Mouse (Mus musculus): ENCODE results near the gene Stx7. TPM values are rescaled to one million over a fixed set of nuclear protein-coding genes. Genes with fewer than 3 reads are reported as not detected.

The Stx7 gene
- polyA plus RNA-seq, 1 experiment from 2014 or later, result 78.5 TPM

GRCm38 (mm10) chr10:24132273-24132672, 16.8 kb upstream of the Stx7 start:
- H3K4me3 ChIP-seq (ENCODE audit: low read depth, low read length), result no peak overlapping the region
- WGBS, result 5% methylated on average over 5 of the region's 5 CpGs
- no peaks in the 10 kb centered on the region for H3K9me3 ChIP-seq (ENCODE audit: control insufficient read depth, low read length)
- H3K27ac ChIP-seq (ENCODE audit: low read depth, low read length), result no peak overlapping the region
- no peaks in the 10 kb centered on the region for H3K36me3 ChIP-seq (ENCODE audit: control insufficient read depth, insufficient read depth, low read length)
- DNase-seq (ENCODE audit: low spot score) (no peak), ATAC-seq (replicated peaks; ENCODE audit: low FRiP score) (no peak; the same call in 1 of the 2 replicates)
- H3K27me3 ChIP-seq (ENCODE audit: control insufficient read depth, insufficient read depth, low read length), result no peaks in the 10 kb centered on the region
- H3K4me1 ChIP-seq (replicated peaks; ENCODE audit: control insufficient read depth, insufficient read depth, low read length), result no peaks in the 10 kb centered on the region; the same call in 1 of the 2 replicates
- H3K4me2 ChIP-seq (ENCODE audit: low read depth, low read length, severe bottlenecking), result no peak overlapping the region
- no peak overlapping the region for H3K9ac ChIP-seq (ENCODE audit: low read length)

- Histone ChIP-seq H3K4me3 (ENCODE audit: low read depth, low read length) (no peak overlapping the region), H3K27ac (ENCODE audit: low read depth, low read length) (no peak overlapping the region), H3K4me2 (ENCODE audit: low read depth, low read length, severe bottlenecking) (no peak overlapping the region), H3K9me3 (ENCODE audit: control insufficient read depth, low read length) (no peaks in the 10 kb centered on the region), H3K4me1 (replicated peaks; ENCODE audit: control insufficient read depth, insufficient read depth, low read length) (no peaks in the 10 kb centered on the region; the same call in 1 of the 2 replicates), H3K27me3 (ENCODE audit: control insufficient read depth, insufficient read depth, low read length) (no peaks in the 10 kb centered on the region), H3K36me3 (ENCODE audit: control insufficient read depth, insufficient read depth, low read length) (no peaks in the 10 kb centered on the region), H3K9ac (ENCODE audit: low read length) (no peak overlapping the region)
- 55% methylated on average over 2 of the region's 2 CpGs for WGBS
- DNase-seq (ENCODE audit: low spot score) (no peak), ATAC-seq (replicated peaks; ENCODE audit: low FRiP score) (no peak)
Measured at GRCm38 (mm10) chr10:24133132-24133531, 16.0 kb upstream of the Stx7 start.

DNA sequence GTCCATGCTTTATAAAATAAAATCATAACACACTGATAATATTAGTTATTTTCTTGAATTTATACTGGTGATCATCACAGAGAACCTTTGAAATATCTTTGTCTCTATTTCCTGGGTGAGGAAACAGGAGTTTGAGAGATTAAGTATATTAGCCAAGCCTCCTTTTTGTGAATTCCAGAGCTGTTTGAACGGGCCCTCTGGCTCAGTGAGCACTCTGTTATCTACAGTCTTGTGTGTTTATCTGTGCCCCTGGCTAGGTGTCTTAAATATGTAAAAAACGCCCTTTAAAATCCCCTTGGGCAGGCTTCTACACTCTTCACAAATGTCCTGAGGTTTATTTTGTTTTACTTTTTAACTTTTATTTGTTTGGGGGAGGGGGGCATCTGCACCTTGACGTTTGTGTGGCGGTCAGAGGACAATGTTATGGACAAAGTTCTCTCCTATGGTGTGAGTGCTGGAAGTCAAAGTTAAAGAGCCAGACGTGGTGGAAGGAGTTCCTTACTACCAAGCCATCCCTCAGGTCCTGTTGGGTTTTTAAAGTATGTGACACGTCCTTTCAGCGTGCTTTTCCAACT, 14.9 kb upstream of the Stx7 start:
- H3K36me3 ChIP-seq (ENCODE audit: control insufficient read depth, insufficient read depth, low read length), result no peaks in the 10 kb centered on the region
- H3K9ac ChIP-seq (ENCODE audit: low read length), result no peak overlapping the region
- WGBS, result 74% methylated on average over 7 of the region's 7 CpGs
- H3K27ac ChIP-seq (ENCODE audit: low read depth, low read length), result no peak overlapping the region
- DNase-seq (ENCODE audit: low spot score) (no peak), ATAC-seq (replicated peaks; ENCODE audit: low FRiP score) (no peak)
- H3K4me3 ChIP-seq (ENCODE audit: low read depth, low read length), result no peak overlapping the region
- H3K4me1 ChIP-seq (replicated peaks; ENCODE audit: control insufficient read depth, insufficient read depth, low read length), result no peaks in the 10 kb centered on the region; the same call in 1 of the 2 replicates
- H3K4me2 ChIP-seq (ENCODE audit: low read depth, low read length, severe bottlenecking), result no peak overlapping the region
- no peaks in the 10 kb centered on the region for H3K27me3 ChIP-seq (ENCODE audit: control insufficient read depth, insufficient read depth, low read length)
- no peaks in the 10 kb centered on the region for H3K9me3 ChIP-seq (ENCODE audit: control insufficient read depth, low read length)

- Histone ChIP-seq H3K9ac (ENCODE audit: low read length) (no peak overlapping the region), H3K4me2 (ENCODE audit: low read depth, low read length, severe bottlenecking) (no peak overlapping the region), H3K9me3 (ENCODE audit: control insufficient read depth, low read length) (no peaks in the 10 kb centered on the region), H3K4me3 (ENCODE audit: low read depth, low read length) (no peak overlapping the region), H3K4me1 (replicated peaks; ENCODE audit: control insufficient read depth, insufficient read depth, low read length) (no peaks in the 10 kb centered on the region), H3K36me3 (ENCODE audit: control insufficient read depth, insufficient read depth, low read length) (no peaks in the 10 kb centered on the region), H3K27ac (ENCODE audit: low read depth, low read length) (no peak overlapping the region), H3K27me3 (ENCODE audit: control insufficient read depth, insufficient read depth, low read length) (no peaks in the 10 kb centered on the region)
- ATAC-seq (replicated peaks; ENCODE audit: low FRiP score) (no peak), DNase-seq (ENCODE audit: low spot score) (no peak)
- WGBS, result 78% methylated on average over 2 of the region's 2 CpGs
Measured at GRCm38 (mm10) chr10:24138623-24139261, 10.4 kb upstream of the Stx7 start.

GRCm38 (mm10) chr10:24142735-24143134, 6.4 kb upstream of the Stx7 start:
- Histone ChIP-seq H3K4me3 (ENCODE audit: low read depth, low read length) (no peak overlapping the region), H3K9ac (ENCODE audit: low read length) (no peak overlapping the region), H3K9me3 (ENCODE audit: control insufficient read depth, low read length) (no peaks in the 10 kb centered on the region), H3K4me2 (ENCODE audit: low read depth, low read length, severe bottlenecking) (no peak overlapping the region), H3K27me3 (ENCODE audit: control insufficient read depth, insufficient read depth, low read length) (no peaks in the 10 kb centered on the region), H3K4me1 (replicated peaks; ENCODE audit: control insufficient read depth, insufficient read depth, low read length) (no peaks in the 10 kb centered on the region), H3K27ac (ENCODE audit: low read depth, low read length) (no peak overlapping the region), H3K36me3 (ENCODE audit: control insufficient read depth, insufficient read depth, low read length) (no peaks in the 10 kb centered on the region)
- DNase-seq (ENCODE audit: low spot score) (no peak), ATAC-seq (replicated peaks; ENCODE audit: low FRiP score) (no peak)
- WGBS, result 90% methylated on average over 3 of the region's 3 CpGs

GRCm38 (mm10) chr10:24150086-24150485, 984 bp downstream of the Stx7 start:
- H3K4me3 ChIP-seq (ENCODE audit: low read depth, low read length), result peak overlapping the region; percentile 72; the same call in 1 of the 2 replicates
- H3K27ac ChIP-seq (ENCODE audit: low read depth, low read length), result no peak overlapping the region
- no peak overlapping the region for H3K9ac ChIP-seq (ENCODE audit: low read length)
- H3K9me3 ChIP-seq (ENCODE audit: control insufficient read depth, low read length), result no peaks in the 10 kb centered on the region
- H3K4me2 ChIP-seq (ENCODE audit: low read depth, low read length, severe bottlenecking), result peak overlapping the region; percentile 37; the same call in 1 of the 2 replicates
- no peaks in the 10 kb centered on the region for H3K36me3 ChIP-seq (ENCODE audit: control insufficient read depth, insufficient read depth, low read length)
- H3K4me1 ChIP-seq (replicated peaks; ENCODE audit: control insufficient read depth, insufficient read depth, low read length), result no peaks in the 10 kb centered on the region
- no peak for DNase-seq (ENCODE audit: low spot score)
- 71% methylated on average over 7 of the region's 7 CpGs for WGBS
- no peaks in the 10 kb centered on the region for H3K27me3 ChIP-seq (ENCODE audit: control insufficient read depth, insufficient read depth, low read length)
- ATAC-seq (replicated peaks; ENCODE audit: low FRiP score), result no peak

DNA sequence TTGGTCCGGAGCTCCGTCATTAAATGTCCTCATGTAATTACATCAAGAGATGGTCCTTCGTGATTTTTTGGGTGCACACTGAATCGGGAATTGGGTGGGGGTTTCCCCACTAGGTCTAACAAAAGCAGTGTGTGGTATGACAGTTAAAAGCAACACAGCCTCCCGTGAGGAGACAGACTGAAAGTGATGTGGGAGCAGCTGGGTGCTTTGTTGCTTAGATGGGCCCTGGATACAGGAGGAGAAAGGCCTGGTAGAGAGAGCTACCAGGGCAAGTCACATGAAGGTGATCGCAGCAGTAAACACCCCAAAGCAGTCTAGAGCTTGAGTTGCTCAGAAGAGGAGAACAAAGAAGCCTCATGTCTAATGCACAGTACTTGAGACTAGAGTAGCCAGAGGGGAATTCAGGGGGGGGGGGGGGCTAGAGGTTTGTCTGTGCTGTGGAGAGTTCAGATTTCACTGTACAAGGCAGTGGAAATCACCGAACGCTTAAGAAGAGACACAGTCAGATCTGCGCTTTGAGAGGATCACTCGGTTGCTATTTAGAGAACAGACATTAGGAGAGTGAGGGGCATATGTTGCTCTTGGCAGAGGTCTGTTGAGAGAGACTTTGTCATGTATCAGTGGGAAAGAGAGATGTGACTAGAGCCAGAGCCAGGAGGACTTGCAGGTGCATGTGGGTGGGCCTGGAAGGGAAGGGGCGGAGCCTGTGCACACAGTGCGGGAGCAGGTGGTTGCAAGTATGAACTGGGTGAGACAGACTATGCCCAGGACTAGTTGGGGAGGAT, 9.6 kb downstream of the Stx7 start:
- ATAC-seq (replicated peaks; ENCODE audit: low FRiP score) (no peak), DNase-seq (ENCODE audit: low spot score) (no peak)
- H3K4me2 ChIP-seq (ENCODE audit: low read depth, low read length, severe bottlenecking), result no peak overlapping the region
- H3K27ac ChIP-seq (ENCODE audit: low read depth, low read length), result no peak overlapping the region
- no peaks in the 10 kb centered on the region for H3K36me3 ChIP-seq (ENCODE audit: control insufficient read depth, insufficient read depth, low read length)
- H3K4me3 ChIP-seq (ENCODE audit: low read depth, low read length), result no peak overlapping the region
- H3K27me3 ChIP-seq (ENCODE audit: control insufficient read depth, insufficient read depth, low read length), result no peaks in the 10 kb centered on the region
- H3K4me1 ChIP-seq (replicated peaks; ENCODE audit: control insufficient read depth, insufficient read depth, low read length), result no peaks in the 10 kb centered on the region
- no peaks in the 10 kb centered on the region for H3K9me3 ChIP-seq (ENCODE audit: control insufficient read depth, low read length)
- H3K9ac ChIP-seq (ENCODE audit: low read length), result no peak overlapping the region
- 94% methylated on average over 12 of the region's 12 CpGs for WGBS

- WGBS, result 80% methylated on average over 5 of the region's 5 CpGs
- Histone ChIP-seq H3K4me2 (ENCODE audit: low read depth, low read length, severe bottlenecking) (no peak overlapping the region), H3K27me3 (ENCODE audit: control insufficient read depth, insufficient read depth, low read length) (no peaks in the 10 kb centered on the region), H3K27ac (ENCODE audit: low read depth, low read length) (no peak overlapping the region), H3K4me3 (ENCODE audit: low read depth, low read length) (no peak overlapping the region), H3K4me1 (replicated peaks; ENCODE audit: control insufficient read depth, insufficient read depth, low read length) (no peaks in the 10 kb centered on the region), H3K9ac (ENCODE audit: low read length) (no peak overlapping the region), H3K9me3 (ENCODE audit: control insufficient read depth, low read length) (no peaks in the 10 kb centered on the region), H3K36me3 (ENCODE audit: control insufficient read depth, insufficient read depth, low read length) (no peaks in the 10 kb centered on the region)
- DNase-seq (ENCODE audit: low spot score) (no peak), ATAC-seq (replicated peaks; ENCODE audit: low FRiP score) (no peak)
Measured at GRCm38 (mm10) chr10:24159575-24159974, 10.5 kb downstream of the Stx7 start.
